Mouse (Mus musculus): ENCODE results near the gene Rgs1.

Rgs1 gene

DNA sequence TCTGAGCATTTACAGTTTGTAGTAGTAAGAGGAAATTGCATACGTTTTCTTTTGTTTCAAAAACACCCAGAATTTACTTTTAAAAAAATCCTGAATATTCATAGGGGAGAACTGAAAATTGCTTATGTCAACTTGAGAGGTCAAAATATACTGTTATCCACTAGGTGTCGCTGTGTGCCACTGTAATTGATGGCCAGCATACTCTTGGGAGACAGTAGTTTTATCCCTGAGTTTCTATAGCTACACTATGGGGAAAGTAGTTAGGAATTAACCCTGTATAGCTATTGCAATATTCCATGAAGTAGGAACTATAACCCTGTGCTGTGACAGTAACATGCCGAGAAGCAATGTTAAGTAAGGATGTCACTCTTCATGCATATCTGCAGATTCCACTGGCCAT, 51.4 kb downstream of the Rgs1 start:
- peak; percentile 41 for DNase-seq (ENCODE audit: low spot score)

Measured in ovary, postnatal 14 days (tissue).